Mouse (Mus musculus) naive thymus-derived CD4-positive, alpha-beta T cell, adult 2 months (primary cell): ENCODE data around the gene Rnh1.
A peak's percentile ranks its signal among the peaks of the same experiment; 100 is the strongest.

Source experiments
- DNase-seq: peaks from one replicate; pipeline ENCODE4 v3.0.0-alpha.2; 2011; ENCODE audit warnings: low read depth

Gene Rnh1

DNA sequence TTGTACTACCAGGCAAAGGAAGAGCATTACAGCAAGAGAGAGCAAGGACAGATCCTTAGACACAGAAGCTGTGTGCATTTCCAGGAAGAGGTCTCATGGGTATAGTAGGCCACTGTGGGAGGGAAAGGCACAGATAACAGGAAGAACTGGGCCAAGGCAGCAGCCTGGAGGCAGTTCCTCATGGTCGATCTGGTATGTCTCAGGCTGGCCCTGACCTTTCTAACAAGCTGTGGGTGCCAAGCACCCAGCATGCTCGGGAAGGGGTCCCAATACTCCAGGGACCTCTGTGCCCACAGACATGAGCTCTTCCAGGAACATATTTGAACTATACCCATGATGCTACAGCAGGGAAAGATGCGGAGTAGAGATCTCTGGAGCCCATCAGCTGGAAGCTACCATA, 31.9 kb upstream of the Rnh1 start:
- no peak for DNase-seq

GRCm38 (mm10) chr7:141198121-141198520, 25.5 kb upstream of the Rnh1 start:
- no peak for DNase-seq

- no peak for DNase-seq
These were observed 24.1 kb upstream of the Rnh1 start for GRCm38 (mm10) chr7:141196619-141197282.

DNA sequence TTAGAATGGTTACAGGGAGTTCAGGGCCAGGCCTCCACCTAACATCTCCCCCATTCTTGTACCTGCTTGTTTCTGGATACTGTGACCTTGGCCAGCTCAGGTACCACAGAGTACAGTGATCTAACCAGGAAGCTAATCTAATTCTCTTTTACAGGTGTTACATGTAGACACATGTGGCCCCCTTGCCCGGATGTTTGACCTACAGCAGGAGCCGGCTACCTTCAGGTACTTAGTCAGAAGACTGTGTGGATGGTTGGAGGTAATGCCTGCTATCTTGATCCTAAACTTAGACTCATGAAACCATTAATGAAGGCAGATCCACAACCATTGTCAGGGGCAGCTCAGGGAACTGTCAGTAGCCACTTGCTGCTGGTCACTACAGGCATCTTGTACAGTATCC, 23.1 kb upstream of the Rnh1 start:
- DNase-seq = no peak

DNA sequence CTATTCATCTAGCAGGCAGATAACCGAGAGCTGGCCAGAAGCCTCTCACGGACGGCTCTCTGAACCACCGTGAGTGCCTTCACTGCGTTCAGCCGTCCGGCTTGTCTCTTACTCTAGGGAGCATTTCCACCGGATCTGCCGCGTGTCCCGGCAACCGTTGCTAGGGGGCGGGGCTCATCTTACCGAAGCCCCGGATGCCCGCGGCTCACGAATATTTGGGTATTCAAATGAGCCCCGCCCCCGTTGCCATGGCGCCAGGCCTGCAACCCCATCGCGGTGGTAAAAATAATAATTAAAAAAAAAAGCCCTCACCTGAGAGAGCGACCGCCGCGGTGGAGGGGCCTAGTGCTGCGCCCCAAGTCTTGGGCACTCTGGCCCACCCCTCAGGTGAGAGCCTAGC, 22.2 kb upstream of the Rnh1 start:
- peak; percentile 91 for DNase-seq

DNA sequence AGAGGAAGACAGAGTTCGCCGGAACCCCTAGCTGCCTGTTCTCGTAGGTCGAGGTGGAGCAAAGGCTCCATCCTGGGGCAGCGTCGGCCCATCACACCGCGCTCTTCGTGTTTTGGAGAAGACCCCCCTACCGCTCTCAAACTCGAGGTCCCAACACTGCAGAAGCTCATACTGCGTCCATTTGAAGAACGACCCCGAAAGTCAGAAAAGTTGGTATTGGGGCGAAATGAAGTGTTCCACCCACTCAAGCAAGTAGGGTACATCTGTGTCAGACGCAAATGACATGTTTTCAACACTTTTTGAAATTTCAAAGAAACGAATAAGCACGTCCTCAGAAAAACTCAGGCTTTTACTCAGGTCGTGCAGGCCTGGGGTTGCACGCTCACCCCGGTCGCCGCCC, 21.8 kb upstream of the Rnh1 start:
- DNase-seq = no peak

- peak; percentile 98 for DNase-seq
These were observed 21.3 kb upstream of the Rnh1 start, which contains the start of the genes Hras and Lrrc56 for GRCm38 (mm10) chr7:141193948-141194347. Gene Hras (minus strand): TSS chr7:141194005. Gene Lrrc56 (plus strand): TSS chr7:141194157.

DNA sequence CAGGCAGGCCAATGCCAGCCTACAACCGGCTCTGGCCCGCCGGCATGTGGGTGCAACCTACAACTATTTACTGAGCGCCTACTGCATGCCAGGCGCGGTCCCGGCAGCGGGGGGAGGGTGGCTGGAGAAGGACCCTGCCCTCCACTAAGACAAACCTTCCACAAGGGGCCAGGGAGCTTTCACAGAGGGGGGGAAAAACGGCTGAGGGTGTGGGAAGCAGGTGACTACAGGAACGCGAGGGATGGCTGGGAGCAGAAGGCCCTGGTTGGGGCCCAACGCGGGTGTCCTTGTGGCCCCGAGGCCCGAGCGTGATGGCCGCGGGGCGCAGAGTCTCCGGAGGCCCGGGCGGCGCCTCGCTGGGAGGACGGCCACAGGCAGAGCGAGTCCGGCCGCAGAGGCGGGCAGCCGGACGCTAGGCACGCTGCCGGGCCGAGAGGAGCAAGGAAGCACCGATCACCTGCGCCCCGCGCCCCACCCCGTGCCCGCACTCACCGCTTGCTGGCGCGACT, 20.7 kb upstream of the Rnh1 start:
- DNase-seq = peak; percentile 62

- no peak for DNase-seq
These were observed 20.2 kb upstream of the Rnh1 start for GRCm38 (mm10) chr7:141192776-141193347.

GRCm38 (mm10) chr7:141191796-141192685, 19.4 kb upstream of the Rnh1 start:
- DNase-seq = no peak

DNA sequence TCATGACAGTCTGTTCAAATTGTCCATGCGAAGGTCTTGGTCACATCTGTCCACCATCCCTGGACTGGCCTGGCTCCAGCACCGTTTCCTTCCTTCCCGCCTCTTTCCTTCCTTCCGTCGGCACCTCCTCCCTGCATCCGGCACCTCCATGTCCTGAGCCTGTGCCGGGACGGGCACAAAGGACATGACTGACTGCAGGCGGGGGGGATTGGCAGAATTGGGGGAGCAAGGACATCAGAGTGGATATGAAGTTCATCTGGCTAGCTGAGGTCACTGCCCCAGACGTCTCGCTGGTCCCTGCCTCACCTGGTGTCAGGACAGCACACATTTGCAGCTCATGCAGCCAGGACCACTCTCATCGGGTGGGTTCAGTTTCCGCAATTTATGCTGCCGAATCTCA, 18.4 kb upstream of the Rnh1 start:
- no peak for DNase-seq

DNA sequence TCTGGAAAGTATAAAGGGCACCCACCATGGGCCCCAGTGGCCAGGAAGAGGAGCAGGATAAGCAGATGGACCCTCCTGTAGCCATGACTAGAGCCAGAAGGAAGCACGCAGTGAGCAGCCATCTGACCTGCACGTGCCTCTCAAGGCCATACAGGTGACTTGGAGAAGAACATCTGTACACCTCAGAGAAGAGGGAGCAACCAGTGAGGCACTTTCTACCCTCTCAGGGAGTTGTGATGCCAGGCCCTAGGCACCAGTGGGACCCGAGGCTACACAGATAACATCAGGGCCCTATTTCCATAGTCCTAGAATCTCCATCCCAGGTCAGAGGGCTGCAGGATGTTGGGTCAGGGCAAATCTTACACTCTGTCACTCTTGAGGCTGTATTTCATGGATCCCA, 17.6 kb upstream of the Rnh1 start:
- no peak for DNase-seq

DNA sequence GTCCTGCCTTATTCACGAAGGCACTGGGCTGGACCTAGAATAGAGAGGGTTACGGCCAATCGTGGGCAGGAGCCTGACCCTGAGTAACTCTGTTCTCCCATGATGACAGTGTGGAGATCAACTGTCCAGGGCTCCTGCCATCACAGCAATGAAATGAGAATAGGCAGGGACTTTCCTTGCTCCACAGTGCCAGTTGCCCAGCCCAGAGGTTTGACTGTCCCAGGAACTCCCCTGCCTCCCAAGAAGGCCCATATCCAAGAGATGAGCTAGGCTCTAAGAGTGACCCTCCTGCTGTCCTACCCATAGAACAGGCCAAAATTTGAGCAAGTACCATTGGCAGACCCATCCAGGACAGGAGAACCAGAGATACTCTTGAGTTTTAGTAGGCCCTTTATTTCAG, 16.1 kb upstream of the Rnh1 start:
- DNase-seq = no peak

DNA sequence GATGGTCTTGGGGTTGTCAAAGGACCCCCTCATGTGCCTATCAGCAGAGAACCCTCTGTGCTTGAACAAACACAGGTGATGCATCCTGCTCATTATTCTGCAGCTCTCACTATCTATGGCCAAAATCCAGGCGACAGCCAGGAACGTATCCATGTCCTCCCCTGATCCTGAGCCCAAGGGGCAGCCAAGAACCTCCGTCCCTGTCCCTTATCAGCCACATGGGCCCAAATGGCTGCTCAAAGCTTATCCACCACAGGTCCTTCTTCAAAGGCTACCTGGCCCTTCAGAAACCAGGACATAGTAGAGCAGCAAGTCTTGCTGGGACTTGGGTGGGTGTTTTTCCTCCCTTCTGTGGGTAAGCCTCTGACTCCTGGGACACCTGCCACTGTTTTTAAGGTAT, 15.5 kb upstream of the Rnh1 start:
- no peak for DNase-seq

DNA sequence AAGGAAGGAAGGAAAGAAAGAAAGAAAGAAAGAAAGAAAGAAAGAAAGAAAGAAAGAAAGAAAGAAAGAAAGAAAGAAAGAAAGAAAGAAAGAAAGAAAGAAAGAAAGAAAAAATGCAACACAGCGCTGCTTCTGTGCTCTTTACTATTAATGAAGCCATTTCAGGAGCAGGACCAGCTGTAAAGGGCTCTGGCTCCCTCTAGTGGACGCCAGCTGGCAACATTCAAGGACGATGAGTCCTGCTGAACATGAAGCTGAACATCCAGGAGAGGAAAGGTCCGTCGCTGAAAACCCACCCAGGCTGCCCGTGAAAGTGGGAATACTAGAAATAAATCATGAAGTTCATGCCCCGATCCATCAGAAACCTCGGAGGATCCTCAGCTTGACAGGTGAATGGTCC, 3.5 kb upstream of the Rnh1 start:
- peak; percentile 95 for DNase-seq

DNA sequence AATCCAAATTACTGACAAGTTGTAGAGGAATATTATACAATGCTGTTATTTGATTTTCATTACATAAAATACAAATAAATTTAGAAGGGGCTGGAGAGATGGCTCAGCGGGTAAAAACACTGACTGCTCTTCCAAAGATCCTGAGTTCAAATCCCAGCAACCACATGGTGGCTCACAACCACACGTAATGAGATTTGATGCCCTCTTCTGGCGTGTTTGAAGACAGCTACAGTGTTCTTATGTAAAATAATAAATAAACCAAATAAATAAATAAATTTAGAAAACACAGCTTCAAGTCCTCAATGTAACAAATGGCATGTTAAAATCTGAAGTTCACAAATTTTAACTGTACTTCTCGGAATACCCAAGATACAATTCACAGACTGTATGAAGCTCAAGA, 2.4 kb upstream of the Rnh1 start:
- no peak for DNase-seq

- DNase-seq = peak; percentile 53
These were observed 730 bp upstream of the Rnh1 start for GRCm38 (mm10) chr7:141173323-141173850.

DNA sequence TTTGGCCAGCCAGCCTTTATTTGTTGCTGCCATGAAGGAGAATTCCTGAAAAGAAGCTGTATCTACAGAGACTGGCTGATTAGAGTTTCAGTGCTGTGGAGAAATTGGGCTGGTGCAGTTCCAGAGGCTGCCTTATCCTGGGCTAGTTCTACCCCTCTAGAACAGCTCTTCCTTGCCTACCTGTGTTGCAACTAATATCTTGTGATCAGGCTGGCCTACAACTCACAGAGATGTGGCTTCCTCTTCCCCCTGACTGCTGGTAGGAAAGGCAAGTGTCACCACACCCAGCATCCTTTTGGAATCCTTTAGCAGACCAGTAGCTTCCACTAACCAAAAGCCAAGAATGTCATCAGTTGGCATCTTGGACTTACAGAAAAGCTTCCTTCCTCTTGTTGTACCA, 2.8 kb downstream of the Rnh1 start:
- no peak for DNase-seq

- no peak for DNase-seq
These were observed 3.4 kb downstream of the Rnh1 start for GRCm38 (mm10) chr7:141169300-141169699.

- peak; percentile 58 for DNase-seq
These were observed 4.1 kb downstream of the Rnh1 start for GRCm38 (mm10) chr7:141168518-141168953.

DNA sequence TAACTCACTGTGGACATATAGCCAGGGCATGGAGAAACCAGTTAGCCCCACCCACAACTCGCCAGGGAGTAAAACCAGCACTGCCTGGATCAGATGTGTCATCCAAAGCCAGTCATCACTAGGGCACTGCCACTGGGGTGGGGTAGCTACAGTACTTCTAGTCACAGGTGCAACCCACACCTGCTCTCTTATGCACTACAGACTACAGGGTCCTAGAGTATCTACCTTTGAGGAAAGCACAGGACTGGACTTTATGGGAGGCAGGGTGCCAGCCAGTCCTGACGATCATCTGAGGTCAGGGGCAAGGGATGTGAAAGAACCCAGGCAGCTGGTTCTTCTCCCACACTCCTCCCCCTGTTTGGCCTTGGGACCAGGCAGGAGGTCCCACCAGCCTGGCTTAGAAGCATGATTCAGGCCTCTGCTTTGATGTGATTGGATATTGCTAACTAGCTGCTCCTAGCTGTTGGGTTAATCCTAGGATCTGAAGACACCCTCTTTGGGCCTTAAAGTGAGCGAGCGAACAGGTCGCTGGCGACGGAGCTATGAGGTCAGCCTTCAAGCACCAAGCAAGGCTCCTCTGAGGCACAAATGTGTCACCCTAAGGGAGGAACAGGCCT, 4.6 kb downstream of the Rnh1 start:
- DNase-seq = no peak

GRCm38 (mm10) chr7:141164850-141165249, 7.8 kb downstream of the Rnh1 start:
- DNase-seq = no peak
